Mouse (Mus musculus): ENCODE measurements around the gene Tgfbr3l.

- no peak for TF ChIP-seq ZNF384 (IDR thresholded peaks at IDR 0.05; ENCODE audit: low read depth, low read length)
- no peak for TF ChIP-seq ZC3H11A (IDR thresholded peaks at IDR 0.05; ENCODE audit: borderline replicate concordance, low read depth, low read length)
- TF ChIP-seq HCFC1 (IDR thresholded peaks at IDR 0.05; ENCODE audit: borderline replicate concordance, insufficient read depth, low read length): no peak
- TF ChIP-seq CHD2 (IDR thresholded peaks at IDR 0.05; ENCODE audit: low read depth, low read length): no peak
These were observed 20.1 kb upstream of the Tgfbr3l start for GRCm38 (mm10) chr8:4227919-4228318.
